Mouse (Mus musculus) limb, embryonic 12.5 days (tissue): ENCODE measurements around the gene Clic5. TPM values are rescaled to one million over a fixed set of nuclear protein-coding genes. Genes with fewer than 3 reads are reported as not detected.

Source experiments
- ATAC-seq: fragments of 200-750 bp; cut with Nextera tagmentation; 2 replicates; pipeline ENCODE4 v1.8.0; 2017; ENCODE audit warnings: low read depth, moderate TSS enrichment; ENCODE audit not compliant: insufficient number of reproducible peaks, insufficient read depth, low FRiP score, low TSS enrichment
- H3K27ac ChIP-seq: fragments of 300-500 bp; sonication (generic); 2 replicates; pipeline ENCODE4 v1.5.1; 2016; ENCODE audit warnings: mild to moderate bottlenecking, moderate library complexity
- H3K27me3 ChIP-seq: fragments of 300-500 bp; sonication (generic); 2 replicates; pipeline ENCODE4 v1.6.1; 2016; ENCODE audit warnings: mild to moderate bottlenecking, moderate library complexity
- H3K36me3 ChIP-seq: fragments of 300-500 bp; sonication (generic); 2 replicates; pipeline ENCODE4 v1.6.1; 2016; ENCODE audit warnings: mild to moderate bottlenecking, moderate library complexity
- H3K4me1 ChIP-seq: fragments of 300-500 bp; sonication (generic); replicated peaks from 2 replicates; pipeline ENCODE4 v1.6.1; 2016
- H3K4me2 ChIP-seq: fragments of 300-500 bp; sonication (generic); 2 replicates; pipeline ENCODE4 v1.6.1; 2016; ENCODE audit warnings: mild to moderate bottlenecking, moderate library complexity
- H3K4me3 ChIP-seq: fragments of 300-500 bp; sonication (generic); replicated peaks from 2 replicates; pipeline ENCODE4 v1.5.1; 2016; ENCODE audit warnings: mild to moderate bottlenecking
- H3K9ac ChIP-seq: fragments of 300-500 bp; sonication (generic); replicated peaks from 2 replicates; pipeline ENCODE4 v1.6.1; 2016; ENCODE audit warnings: mild to moderate bottlenecking, moderate library complexity
- H3K9me3 ChIP-seq: fragments of 300-500 bp; sonication (generic); 2 replicates; pipeline ENCODE4 v1.6.1; 2016; ENCODE audit warnings: mild to moderate bottlenecking, moderate library complexity
- WGBS: fragments of 180-500 bp; shearing (Covaris S2); methylation state at CpG from one replicate; pipeline ENCODE4 v1.1.7; 2016; 5-methylcytosine and 5-hydroxymethylcytosine counted together
- polyA plus RNA-seq: library from polyadenylated mRNA; unstranded; fragments of >200 nt; fragmentation: Nextera tagmentation; extraction: Ambion mirVana; gene quantifications from 2 replicates; pipeline ENCODE4 v1.2.1, GENCODE M21; 2016

Clic5 gene
- polyA plus RNA-seq, 1 experiment from 2014 or later, result 0.29 TPM

- Histone ChIP-seq H3K36me3 (no peaks in the 10 kb centered on the region), H3K4me3 (0 out of 2 replicates have a peak overlapping the region, but pooled peaks have one; percentile 7), H3K27me3 (peaks cover 12% of the 10 kb centered on the region; the same call in 1 of the 2 replicates), H3K4me2 (peak overlapping the region; percentile 42), H3K27ac (peak overlapping the region; percentile 41), H3K9me3 (peaks cover 6% of the 10 kb centered on the region; the same call in 1 of the 2 replicates), H3K9ac (no peak overlapping the region), H3K4me1 (peaks cover 14% of the 10 kb centered on the region)
- WGBS, result 19% methylated on average over 10 of the region's 10 CpGs
- ATAC-seq, result 0 out of 2 replicates have a peak, but pooled peaks have one; percentile 61
Measured at GRCm38 (mm10) chr17:44239030-44239721, 50.8 kb downstream of the Clic5 start.

GRCm38 (mm10) chr17:44240742-44241141, 52.4 kb downstream of the Clic5 start:
- Histone ChIP-seq H3K9ac (no peak overlapping the region), H3K4me3 (no peak overlapping the region), H3K27me3 (peaks cover 15% of the 10 kb centered on the region; the same call in 1 of the 2 replicates), H3K27ac (no peak overlapping the region), H3K4me2 (no peak overlapping the region), H3K36me3 (no peaks in the 10 kb centered on the region), H3K4me1 (peaks cover 14% of the 10 kb centered on the region), H3K9me3 (peaks cover 6% of the 10 kb centered on the region; the same call in 1 of the 2 replicates)
- 94% methylated on average over 2 of the region's 2 CpGs for WGBS
- ATAC-seq, result no peak

- Histone ChIP-seq H3K4me2 (no peak overlapping the region), H3K4me1 (peaks cover 23% of the 10 kb centered on the region), H3K4me3 (no peak overlapping the region), H3K9ac (no peak overlapping the region), H3K9me3 (peaks cover 6% of the 10 kb centered on the region; the same call in 1 of the 2 replicates), H3K27ac (no peak overlapping the region), H3K27me3 (peaks cover 23% of the 10 kb centered on the region; the same call in 1 of the 2 replicates), H3K36me3 (no peaks in the 10 kb centered on the region)
- 53% methylated on average over 5 of the region's 5 CpGs for WGBS
- ATAC-seq, result no peak
Measured at GRCm38 (mm10) chr17:44244096-44244495, 55.7 kb downstream of the Clic5 start.

- Histone ChIP-seq H3K9ac (no peak overlapping the region), H3K4me3 (no peak overlapping the region), H3K27me3 (peaks cover 23% of the 10 kb centered on the region; the same call in 1 of the 2 replicates), H3K27ac (no peak overlapping the region), H3K4me2 (no peak overlapping the region), H3K9me3 (peaks cover 6% of the 10 kb centered on the region; the same call in 1 of the 2 replicates), H3K36me3 (no peaks in the 10 kb centered on the region), H3K4me1 (peaks cover 18% of the 10 kb centered on the region)
- no peak for ATAC-seq
- 16% methylated on average over 7 of the region's 7 CpGs for WGBS
Measured at GRCm38 (mm10) chr17:44244625-44245024, 56.2 kb downstream of the Clic5 start.

- Histone ChIP-seq H3K9me3 (peaks cover 6% of the 10 kb centered on the region; the same call in 1 of the 2 replicates), H3K4me1 (peaks cover 16% of the 10 kb centered on the region; the same call in 1 of the 2 replicates), H3K9ac (no peak overlapping the region), H3K4me3 (no peak overlapping the region), H3K27ac (no peak overlapping the region), H3K27me3 (peaks cover 23% of the 10 kb centered on the region; the same call in 1 of the 2 replicates), H3K36me3 (no peaks in the 10 kb centered on the region), H3K4me2 (no peak overlapping the region)
- WGBS, result 64% methylated on average over 9 of the region's 9 CpGs
- ATAC-seq, result no peak
Measured at GRCm38 (mm10) chr17:44246153-44246700, 57.8 kb downstream of the Clic5 start.

GRCm38 (mm10) chr17:44249544-44249943, 61.2 kb downstream of the Clic5 start:
- no peak overlapping the region for H3K4me2 ChIP-seq
- WGBS, result 72% methylated on average over 4 of the region's 4 CpGs
- peaks cover 6% of the 10 kb centered on the region; the same call in 1 of the 2 replicates for H3K9me3 ChIP-seq
- ATAC-seq, result no peak
- no peaks in the 10 kb centered on the region for H3K36me3 ChIP-seq
- H3K9ac ChIP-seq, result no peak overlapping the region
- peaks cover 19% of the 10 kb centered on the region for H3K4me1 ChIP-seq
- no peak overlapping the region for H3K4me3 ChIP-seq
- H3K27me3 ChIP-seq, result peaks cover 20% of the 10 kb centered on the region
- no peak overlapping the region for H3K27ac ChIP-seq

GRCm38 (mm10) chr17:44252653-44253052, 64.3 kb downstream of the Clic5 start:
- Histone ChIP-seq H3K27me3 (peaks cover 24% of the 10 kb centered on the region), H3K36me3 (no peaks in the 10 kb centered on the region), H3K4me2 (no peak overlapping the region), H3K9me3 (peaks cover 6% of the 10 kb centered on the region; the same call in 1 of the 2 replicates), H3K4me1 (peaks cover 19% of the 10 kb centered on the region; the same call in 1 of the 2 replicates), H3K9ac (no peak overlapping the region), H3K27ac (no peak overlapping the region), H3K4me3 (no peak overlapping the region)
- no peak for ATAC-seq
- WGBS, result 59% methylated on average over 3 of the region's 3 CpGs

- peaks cover 6% of the 10 kb centered on the region; the same call in 1 of the 2 replicates for H3K9me3 ChIP-seq
- no peak overlapping the region for H3K27ac ChIP-seq
- H3K27me3 ChIP-seq, result peaks cover 35% of the 10 kb centered on the region
- H3K36me3 ChIP-seq, result no peaks in the 10 kb centered on the region
- no peak overlapping the region for H3K4me3 ChIP-seq
- H3K4me2 ChIP-seq, result no peak overlapping the region
- H3K4me1 ChIP-seq, result peaks cover 19% of the 10 kb centered on the region; the same call in 1 of the 2 replicates
- no peak for ATAC-seq
- no peak overlapping the region for H3K9ac ChIP-seq
- WGBS, result 53% methylated on average over 8 of the region's 8 CpGs
Measured at GRCm38 (mm10) chr17:44254698-44255097, 66.3 kb downstream of the Clic5 start.

- Histone ChIP-seq H3K4me3 (no peak overlapping the region), H3K4me1 (peaks cover 19% of the 10 kb centered on the region; the same call in 1 of the 2 replicates), H3K9me3 (no peaks in the 10 kb centered on the region), H3K27me3 (peaks cover 52% of the 10 kb centered on the region), H3K27ac (no peak overlapping the region), H3K36me3 (no peaks in the 10 kb centered on the region), H3K4me2 (no peak overlapping the region), H3K9ac (no peak overlapping the region)
- WGBS, result 3% methylated on average over 6 of the region's 6 CpGs
- ATAC-seq, result 0 out of 2 replicates have a peak, but pooled peaks have one; percentile 13
Measured at GRCm38 (mm10) chr17:44256583-44256982, 68.2 kb downstream of the Clic5 start.

- Histone ChIP-seq H3K27ac (no peak overlapping the region), H3K4me3 (no peak overlapping the region), H3K9ac (no peak overlapping the region), H3K36me3 (no peaks in the 10 kb centered on the region), H3K4me1 (peaks cover 19% of the 10 kb centered on the region; the same call in 1 of the 2 replicates), H3K27me3 (peaks cover 60% of the 10 kb centered on the region), H3K9me3 (no peaks in the 10 kb centered on the region), H3K4me2 (no peak overlapping the region)
- no peak for ATAC-seq
- WGBS, result 39% methylated on average over 6 of the region's 6 CpGs
Measured at GRCm38 (mm10) chr17:44259245-44259644, 70.9 kb downstream of the Clic5 start.

GRCm38 (mm10) chr17:44261594-44262202, 73.3 kb downstream of the Clic5 start:
- Histone ChIP-seq H3K4me1 (peaks cover 9% of the 10 kb centered on the region; the same call in 1 of the 2 replicates), H3K36me3 (no peaks in the 10 kb centered on the region), H3K27ac (no peak overlapping the region), H3K4me3 (no peak overlapping the region), H3K27me3 (peaks cover 66% of the 10 kb centered on the region), H3K4me2 (peak overlapping the region; percentile 9; the same call in 1 of the 2 replicates), H3K9me3 (no peaks in the 10 kb centered on the region), H3K9ac (no peak overlapping the region)
- ATAC-seq, result no peak
- 24% methylated on average over 9 of the region's 15 CpGs for WGBS
